Mouse (Mus musculus): ENCODE results near the gene Adgrl1.

GRCm38 (mm10) chr8:83901566-83902485 is 1.9 kb downstream of the Adgrl1 start:
- TF ChIP-seq ZNF384 (IDR thresholded peaks at IDR 0.05; ENCODE audit: low read depth, low read length): no peak
- TF ChIP-seq CTCF (IDR thresholded peaks at IDR 0.05 in 2 of 3, conservative IDR thresholded peaks at IDR 0.05 in 1 of 3; ENCODE audit: control insufficient read depth in 1 of 3, insufficient read depth in 1 of 3, low read depth in 2 of 3, low read length in 3 of 3, poor library complexity in 1 of 3, severe bottlenecking in 1 of 3): no peak
- no peak for TF ChIP-seq ELF1 (IDR thresholded peaks at IDR 0.05; ENCODE audit: low read depth, low read length)
- TF ChIP-seq MAZ (IDR thresholded peaks at IDR 0.05; ENCODE audit: low read depth, low read length): no peak
- TF ChIP-seq RCOR1 (IDR thresholded peaks at IDR 0.05; ENCODE audit: low read depth, low read length): no peak
- TF ChIP-seq POLR2A (IDR thresholded peaks at IDR 0.05; ENCODE audit: control insufficient read depth in 1 of 2, insufficient read depth in 1 of 2, low read depth in 1 of 2, low read length in 2 of 2, poor library complexity in 1 of 2): no peak
- TF ChIP-seq TAL1 (IDR thresholded peaks at IDR 0.05; ENCODE audit: low read length): no peak
- TF ChIP-seq CHD2 (IDR thresholded peaks at IDR 0.05; ENCODE audit: low read length): no peak
- no peak for TF ChIP-seq CHD1 (IDR thresholded peaks at IDR 0.05; ENCODE audit: low read depth, low read length)
- TF ChIP-seq EP300 (IDR thresholded peaks at IDR 0.05; ENCODE audit: low read depth in 1 of 2, low read length in 2 of 2): no peak
- TF ChIP-seq USF2 (IDR thresholded peaks at IDR 0.05; ENCODE audit: borderline replicate concordance in 1 of 2, insufficient read depth in 1 of 2, low read depth in 1 of 2, low read length in 2 of 2): no peak

All from MEL (cell line).